Mouse (Mus musculus) CH12.LX (cell line): ENCODE results near the gene Washc1. TPM values are rescaled to one million over a fixed set of nuclear protein-coding genes. Genes with fewer than 3 reads are reported as not detected.
"Not testable (repeated sequence)": the region's sequence is repeated elsewhere in the genome, so short reads cannot be mapped to it uniquely, and the experiment has no call there.

Experiments
- DNase-seq: peaks from one replicate; pipeline ENCODE4 v3.0.0-alpha.2; 2013; ENCODE audit errors: extremely low read depth
- H3K27ac ChIP-seq: 2 replicates; pipeline ENCODE4 v1.5.1; 2012; ENCODE audit warnings: low read depth, mild to moderate bottlenecking, control low read depth, moderate library complexity; ENCODE audit not compliant: insufficient read depth
- H3K27me3 ChIP-seq: replicated peaks from 2 replicates; pipeline ENCODE3; 2012; ENCODE audit warnings: inconsistent platforms
- H3K36me3 ChIP-seq, 2 experiments: replicated peaks in 1 of 2; 2 replicates each; pipeline versions ENCODE3 to v1.6.1; 2012; ENCODE audit warnings: inconsistent platforms in 1 of 2, low read length in 1 of 2, mild to moderate bottlenecking in 1 of 2, mixed read lengths in 1 of 2, moderate library complexity in 1 of 2; ENCODE audit not compliant: control insufficient read depth in 1 of 2, insufficient read depth in 1 of 2
- H3K4me1 ChIP-seq, 2 experiments: 2 replicates each; pipeline ENCODE4 v1.6.1; 2012; ENCODE audit warnings: inconsistent platforms in 1 of 2, moderate library complexity in 1 of 2; ENCODE audit not compliant: insufficient read depth in 2 of 2, control insufficient read depth in 1 of 2
- H3K4me2 ChIP-seq: 2 replicates; pipeline ENCODE4 v1.6.1; 2012; ENCODE audit warnings: low read depth, mild to moderate bottlenecking, control low read depth; ENCODE audit not compliant: poor library complexity, insufficient read depth, severe bottlenecking
- H3K4me3 ChIP-seq, 3 experiments: fragments of 150-350 bp in 1 of 3; sonication (generic) in 1 of 3; replicated peaks in 1 of 3; 2 replicates each; pipeline versions ENCODE3 to v1.5.1; 2011 to 2012; ENCODE audit warnings: low read depth in 2 of 3, low read length in 2 of 3, mild to moderate bottlenecking in 2 of 3, moderate library complexity in 2 of 3, control low read depth in 1 of 3, improper control_type of control experiment in 1 of 3, inconsistent platforms in 1 of 3, mixed read lengths in 1 of 3; ENCODE audit not compliant: poor library complexity in 1 of 3
- H3K79me2 ChIP-seq: replicated peaks from 2 replicates; pipeline ENCODE4 v1.6.1; 2012; ENCODE audit warnings: mild to moderate bottlenecking, moderate library complexity; ENCODE audit not compliant: control insufficient read depth, poor library complexity, insufficient read depth, severe bottlenecking; ENCODE audit errors: extremely low read depth
- H3K9ac ChIP-seq: 2 replicates; pipeline ENCODE4 v1.6.1; 2012; ENCODE audit warnings: low read depth, mild to moderate bottlenecking, control low read depth, moderate library complexity; ENCODE audit not compliant: insufficient read depth
- H3K9me3 ChIP-seq: replicated peaks from 2 replicates; pipeline ENCODE3; 2012; ENCODE audit warnings: low read length, inconsistent platforms, mixed read lengths
- BHLHE40 ChIP-seq: IDR thresholded peaks from 2 replicates; pipeline ENCODE4 v1.6.1; 2011; ENCODE audit warnings: mild to moderate bottlenecking, low read depth, low read length, improper control_type of control experiment
- CHD1 ChIP-seq: IDR thresholded peaks from 2 replicates; pipeline ENCODE4 v1.6.1; 2012; ENCODE audit warnings: low read depth, low read length, improper control_type of control experiment, inconsistent platforms
- E2F4 ChIP-seq: IDR thresholded peaks from 2 replicates; pipeline ENCODE4 v1.6.1; 2011; ENCODE audit warnings: low read depth, low read length, improper control_type of control experiment; ENCODE audit not compliant: insufficient replicate concordance
- ELF1 ChIP-seq: IDR thresholded peaks from 2 replicates; pipeline ENCODE4 v1.6.1; 2014; ENCODE audit warnings: low read depth, mild to moderate bottlenecking, inconsistent platforms, low read length, improper control_type of control experiment
- EP300 ChIP-seq: IDR thresholded peaks from 2 replicates; pipeline ENCODE4 v1.6.1; 2011; ENCODE audit warnings: low read length, improper control_type of control experiment
- GABPA ChIP-seq: IDR thresholded peaks from 2 replicates; pipeline ENCODE4 v1.6.1; 2012; ENCODE audit warnings: low read depth, low read length, improper control_type of control experiment, inconsistent platforms; ENCODE audit not compliant: insufficient replicate concordance
- IRF4 ChIP-seq: IDR thresholded peaks from 2 replicates; pipeline ENCODE4 v1.6.1; 2014; ENCODE audit warnings: low read depth, mild to moderate bottlenecking, inconsistent platforms, low read length, improper control_type of control experiment
- JUN ChIP-seq: IDR thresholded peaks from 2 replicates; pipeline ENCODE4 v1.6.1; 2011; ENCODE audit warnings: low read depth, mild to moderate bottlenecking, low read length, improper control_type of control experiment, moderate library complexity; ENCODE audit not compliant: insufficient read depth
- JUND ChIP-seq: conservative IDR thresholded peaks from 2 replicates; pipeline ENCODE4 v1.6.1; 2011; ENCODE audit warnings: low read depth, low read length, improper control_type of control experiment
- KAT2A ChIP-seq: IDR thresholded peaks from 2 replicates; pipeline ENCODE4 v1.6.1; 2012; ENCODE audit warnings: low read length, improper control_type of control experiment, inconsistent platforms; ENCODE audit not compliant: insufficient replicate concordance
- MEF2A ChIP-seq: IDR thresholded peaks from 2 replicates; pipeline ENCODE4 v1.6.1; 2014; ENCODE audit warnings: low read depth, mild to moderate bottlenecking, inconsistent platforms, low read length, improper control_type of control experiment, borderline replicate concordance
- MXI1 ChIP-seq: IDR thresholded peaks from 2 replicates; pipeline ENCODE4 v1.6.1; 2011; ENCODE audit warnings: mild to moderate bottlenecking, low read depth, low read length, improper control_type of control experiment
- MYC ChIP-seq: IDR thresholded peaks from 2 replicates; pipeline ENCODE4 v1.6.1; 2011; ENCODE audit warnings: low read depth, mild to moderate bottlenecking, improper control_type of control experiment, low read length
- NRF1 ChIP-seq: IDR thresholded peaks from 2 replicates; pipeline ENCODE4 v1.6.1; 2014; ENCODE audit warnings: low read depth, mild to moderate bottlenecking, inconsistent platforms, low read length, improper control_type of control experiment, moderate library complexity
- PAX5 ChIP-seq: IDR thresholded peaks from 2 replicates; pipeline ENCODE4 v1.6.1; 2012; ENCODE audit warnings: low read length, inconsistent platforms, mixed read lengths
- RCOR1 ChIP-seq: conservative IDR thresholded peaks from 2 replicates; pipeline ENCODE4 v1.6.1; 2012; ENCODE audit warnings: low read depth, mild to moderate bottlenecking, inconsistent platforms, low read length, improper control_type of control experiment
- SIN3A ChIP-seq: IDR thresholded peaks from 2 replicates; pipeline ENCODE4 v1.6.1; 2012; ENCODE audit warnings: low read length, improper control_type of control experiment, inconsistent platforms
- SMC3 ChIP-seq: IDR thresholded peaks from 2 replicates; pipeline ENCODE4 v1.6.1; 2011; ENCODE audit warnings: low read depth, low read length, improper control_type of control experiment
- UBTF ChIP-seq: IDR thresholded peaks from 2 replicates; pipeline ENCODE4 v1.6.1; 2012; ENCODE audit warnings: low read depth, mild to moderate bottlenecking, inconsistent platforms, low read length, improper control_type of control experiment, moderate library complexity
- USF1 ChIP-seq: IDR thresholded peaks from 2 replicates; pipeline ENCODE4 v1.6.1; 2014; ENCODE audit warnings: low read depth, mild to moderate bottlenecking, inconsistent platforms, low read length, improper control_type of control experiment
- ZC3H11A ChIP-seq: IDR thresholded peaks from 2 replicates; pipeline ENCODE4 v1.6.1; 2012; ENCODE audit warnings: low read depth, mild to moderate bottlenecking, inconsistent platforms, low read length, improper control_type of control experiment
- dilution Hi-C: fragments of 300-500 bp; cut with MboI; formaldehyde crosslinking; loops from 2 replicates; pipeline ENCODE4 v1.14.3; 2020; ENCODE audit warnings: low sequenced_read_pairs; ENCODE audit not compliant: extremely low pct_unique_long_range_greater_than_20kb, extremely low pct_ligation_motif_present
- in situ Hi-C: fragments of 300-500 bp; cut with MboI; formaldehyde crosslinking; loops from 3 replicates; pipeline ENCODE4 v1.14.3; 2019; ENCODE audit warnings: low sequenced_read_pairs, low pct_ligation_motif_present, low pct_unique_long_range_greater_than_20kb, mixed read lengths
- polyA plus RNA-seq: library from polyadenylated mRNA; unstranded; fragments of >175 nt; gene quantifications from 2 replicates; pipeline ENCODE4 v1.2.1, GENCODE M21; 2012; ENCODE audit warnings: low read depth; ENCODE audit not compliant: insufficient read length
- total RNA-seq, 2 experiments: library from RNA; depleted of rRNA; stranded (reverse); fragments of 300-350 nt in 1 of 2; fragments of >200 nt in 1 of 2; gene quantifications; 2 replicates each; pipeline ENCODE4 v1.2.3; 2012 to 2014

The Washc1 gene
- total and polyA plus RNA-seq, 3 experiments = 16.4 to 27.8 (median 20.3) TPM

- TF ChIP-seq PAX5 (no peak), ZC3H11A (no peak), UBTF (no peak)
Measured at GRCm38 (mm10) chr17:66065115-66065514, 46.2 kb upstream of the Washc1 start (continued).

- in situ Hi-C loops = not testable (repeated sequence)
Measured at GRCm38 (mm10) chr17:66069036-66069435, 42.3 kb upstream of the Washc1 start.

GRCm38 (mm10) chr17:66073971-66074370, 37.4 kb upstream of the Washc1 start:
- 0 out of 2 replicates have a peak, but pooled peaks have one; percentile 15 for TF ChIP-seq RCOR1
- TF ChIP-seq CHD1 = 0 out of 2 replicates have a peak, but pooled peaks have one; percentile 45
- no peak for TF ChIP-seq GABPA
- TF ChIP-seq MXI1 = peak; percentile 68
- no peak; the same call in 1 of the 2 replicates for TF ChIP-seq ELF1
- TF ChIP-seq EP300 = peak; percentile 56
- no peak for TF ChIP-seq SMC3
- no peak for TF ChIP-seq USF1
- TF ChIP-seq MYC = 0 out of 2 replicates have a peak, but pooled peaks have one; percentile 40
- TF ChIP-seq NRF1 = no peak
- TF ChIP-seq MEF2A = no peak
- TF ChIP-seq PAX5 = no peak
- TF ChIP-seq IRF4 = peak; percentile 64
- no peak for TF ChIP-seq UBTF
- peak; percentile 53 for TF ChIP-seq BHLHE40
- peak; percentile 70 for TF ChIP-seq SIN3A
- TF ChIP-seq JUND = peak; percentile 75
- no peak for TF ChIP-seq KAT2A
- TF ChIP-seq E2F4 = no peak
- TF ChIP-seq JUN = peak; percentile 48; the same call in 1 of the 2 replicates
- H3K36me3 ChIP-seq = peaks cover 0 to 17% of the 10 kb centered on the region in 2 experiments
- peak overlapping the region; percentile 32; the same call in 1 of the 2 replicates for H3K9ac ChIP-seq
- H3K4me1 ChIP-seq = peaks cover 0 to 7% of the 10 kb centered on the region in 2 experiments; a peak in 2 of 4 replicates
- peak overlapping the region; percentile 97 for H3K4me2 ChIP-seq
- peak overlapping the region; percentile 42 for H3K27ac ChIP-seq
- H3K9me3 ChIP-seq = peaks cover 4% of the 10 kb centered on the region
- in situ Hi-C loops (no loop called here), dilution Hi-C loops (no loop called here)
- peaks cover 5% of the 10 kb centered on the region for H3K27me3 ChIP-seq
- no peak for DNase-seq
- H3K79me2 ChIP-seq = peaks cover 41% of the 10 kb centered on the region
- no peak overlapping the region for H3K4me3 ChIP-seq

More at GRCm38 (mm10) chr17:66069036-66069435, 42.3 kb upstream of the Washc1 start:
- H3K9ac ChIP-seq, DNase-seq, H3K36me3 ChIP-seq, H3K9me3 ChIP-seq, H3K27ac ChIP-seq, H3K4me3 ChIP-seq, H3K27me3 ChIP-seq, H3K4me2 ChIP-seq, dilution Hi-C loops: not testable (repeated sequence)
- peaks cover 40% of the 10 kb centered on the region for H3K79me2 ChIP-seq
- H3K4me1 ChIP-seq = peaks cover 9 to 19% of the 10 kb centered on the region in 2 experiments
